Mouse (Mus musculus): ENCODE results near the gene Gm28035. TPM values are rescaled to one million over a fixed set of nuclear protein-coding genes. Genes with fewer than 3 reads are reported as not detected.

Gm28035 gene
- total and polyA plus RNA-seq, 2 experiments from 2014 or later = 0.12 to 13.9 TPM

DNA sequence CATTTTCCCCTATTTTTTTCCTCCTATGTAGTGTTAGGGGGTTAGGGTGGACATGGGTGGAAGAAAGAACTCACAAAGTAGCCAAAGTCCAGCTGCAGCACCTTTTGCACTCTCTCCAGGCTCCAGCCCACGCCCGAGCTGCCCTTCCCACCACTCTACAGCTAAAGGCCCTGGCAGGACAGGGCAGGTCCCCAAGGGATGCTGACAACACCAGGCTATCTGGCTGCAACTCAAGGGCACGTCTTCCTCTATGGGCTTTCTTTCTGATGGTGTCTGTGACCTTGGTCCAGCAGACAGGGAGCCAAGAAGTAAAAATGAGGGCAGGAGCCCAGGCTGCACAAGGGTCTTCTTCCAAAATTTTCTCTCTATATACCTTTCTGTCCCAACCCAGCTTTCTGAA lies 41.3 kb downstream of the Gm28035 start:
- Histone ChIP-seq H3K36me3 (replicated peaks; ENCODE audit: control insufficient read depth, insufficient read depth, low read length) (peaks cover 11% of the 10 kb centered on the region; the same call in 1 of the 2 replicates), H3K27ac (ENCODE audit: low read depth) (no peak overlapping the region), H3K27me3 (ENCODE audit: control insufficient read depth, insufficient read depth, low read length) (no peaks in the 10 kb centered on the region), H3K4me3 (ENCODE audit: low read depth, low read length) (no peak overlapping the region), H3K4me1 (ENCODE audit: control insufficient read depth, insufficient read depth) (peaks cover 9% of the 10 kb centered on the region; the same call in 1 of the 2 replicates), H3K9me3 (replicated peaks; ENCODE audit: control insufficient read depth, low read length) (no peaks in the 10 kb centered on the region), H3K9ac (replicated peaks; ENCODE audit: low read depth, low read length) (no peak overlapping the region), H3K4me2 (ENCODE audit: low read depth, low read length) (no peak overlapping the region)
- ATAC-seq (ENCODE audit: insufficient read depth, low read depth) (no peak), DNase-seq (ENCODE audit: low spot score) (no peak)
- TF ChIP-seq CTCF (IDR thresholded peaks at IDR 0.05; ENCODE audit: low read depth) (no peak), EP300 (IDR thresholded peaks at IDR 0.05; ENCODE audit: low read depth) (no peak)
- 66% methylated on average over 3 of the region's 3 CpGs for WGBS

DNA sequence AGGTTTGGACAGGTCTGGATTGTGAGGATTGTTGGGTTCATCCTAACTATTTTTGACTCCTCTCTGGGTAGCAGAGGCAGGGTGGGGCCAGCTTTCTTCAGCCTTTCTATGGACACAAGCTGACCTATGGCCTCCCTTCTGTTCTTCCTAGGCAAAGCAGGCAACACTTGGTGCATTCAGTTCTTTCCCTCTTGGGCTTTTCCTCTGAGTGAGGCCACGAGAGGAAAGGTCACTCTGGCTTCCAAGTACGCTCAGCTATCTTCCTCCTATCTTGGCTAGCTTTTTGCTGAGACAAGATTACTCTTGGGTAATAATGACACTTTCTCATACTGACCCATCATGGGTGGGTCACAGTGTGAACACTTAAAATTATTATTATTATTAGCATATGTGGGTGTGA lies 42.8 kb downstream of the Gm28035 start:
- peaks cover 9% of the 10 kb centered on the region; the same call in 1 of the 2 replicates for H3K4me1 ChIP-seq (ENCODE audit: control insufficient read depth, insufficient read depth)
- H3K4me3 ChIP-seq (ENCODE audit: low read depth, low read length) = no peak overlapping the region
- TF ChIP-seq EP300 (IDR thresholded peaks at IDR 0.05; ENCODE audit: low read depth) = no peak
- TF ChIP-seq CTCF (IDR thresholded peaks at IDR 0.05; ENCODE audit: low read depth) = no peak
- H3K4me2 ChIP-seq (ENCODE audit: low read depth, low read length) = no peak overlapping the region
- no peak overlapping the region for H3K9ac ChIP-seq (replicated peaks; ENCODE audit: low read depth, low read length)
- ATAC-seq (ENCODE audit: insufficient read depth, low read depth) (no peak), DNase-seq (ENCODE audit: low spot score) (no peak)
- no peak overlapping the region for H3K27ac ChIP-seq (ENCODE audit: low read depth)
- 78% methylated on average over 2 of the region's 2 CpGs for WGBS
- H3K27me3 ChIP-seq (ENCODE audit: control insufficient read depth, insufficient read depth, low read length) = no peaks in the 10 kb centered on the region
- H3K36me3 ChIP-seq (replicated peaks; ENCODE audit: control insufficient read depth, insufficient read depth, low read length) = peaks cover 10% of the 10 kb centered on the region; the same call in 1 of the 2 replicates
- no peaks in the 10 kb centered on the region for H3K9me3 ChIP-seq (replicated peaks; ENCODE audit: control insufficient read depth, low read length)

DNA sequence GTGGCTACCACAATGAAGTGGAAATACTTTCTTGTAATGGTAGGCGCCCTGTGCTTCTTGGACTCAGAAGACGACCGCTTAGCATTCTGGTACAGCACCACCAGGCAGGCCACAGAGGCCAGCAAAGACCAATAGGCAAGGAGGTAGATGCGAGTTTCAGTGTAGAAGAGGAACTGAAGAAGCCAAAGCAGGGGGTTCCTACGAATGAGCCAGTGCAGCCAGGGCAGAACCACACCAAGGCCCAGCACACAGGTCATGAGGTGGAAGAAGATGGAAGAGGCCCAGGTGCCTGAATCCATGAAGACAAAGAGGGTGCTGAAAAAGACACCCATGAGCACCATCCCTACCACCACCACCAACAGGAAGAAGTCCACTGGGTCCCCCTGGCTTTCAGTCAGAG lies 44.6 kb downstream of the Gm28035 start:
- Histone ChIP-seq H3K27me3 (ENCODE audit: control insufficient read depth, insufficient read depth, low read length) (no peaks in the 10 kb centered on the region), H3K36me3 (replicated peaks; ENCODE audit: control insufficient read depth, insufficient read depth, low read length) (peaks cover 7% of the 10 kb centered on the region; the same call in 1 of the 2 replicates), H3K9me3 (replicated peaks; ENCODE audit: control insufficient read depth, low read length) (no peaks in the 10 kb centered on the region), H3K9ac (replicated peaks; ENCODE audit: low read depth, low read length) (no peak overlapping the region), H3K4me2 (ENCODE audit: low read depth, low read length) (peak overlapping the region; percentile 84), H3K4me1 (ENCODE audit: control insufficient read depth, insufficient read depth) (peaks cover 9% of the 10 kb centered on the region; the same call in 1 of the 2 replicates), H3K27ac (ENCODE audit: low read depth) (no peak overlapping the region), H3K4me3 (ENCODE audit: low read depth, low read length) (peak overlapping the region; percentile 84; the same call in 1 of the 2 replicates)
- 91% methylated on average over 5 of the region's 5 CpGs for WGBS
- DNase-seq (ENCODE audit: low spot score) (no peak), ATAC-seq (ENCODE audit: insufficient read depth, low read depth) (no peak)
- TF ChIP-seq CTCF (IDR thresholded peaks at IDR 0.05; ENCODE audit: low read depth) (no peak), EP300 (IDR thresholded peaks at IDR 0.05; ENCODE audit: low read depth) (no peak)

DNA sequence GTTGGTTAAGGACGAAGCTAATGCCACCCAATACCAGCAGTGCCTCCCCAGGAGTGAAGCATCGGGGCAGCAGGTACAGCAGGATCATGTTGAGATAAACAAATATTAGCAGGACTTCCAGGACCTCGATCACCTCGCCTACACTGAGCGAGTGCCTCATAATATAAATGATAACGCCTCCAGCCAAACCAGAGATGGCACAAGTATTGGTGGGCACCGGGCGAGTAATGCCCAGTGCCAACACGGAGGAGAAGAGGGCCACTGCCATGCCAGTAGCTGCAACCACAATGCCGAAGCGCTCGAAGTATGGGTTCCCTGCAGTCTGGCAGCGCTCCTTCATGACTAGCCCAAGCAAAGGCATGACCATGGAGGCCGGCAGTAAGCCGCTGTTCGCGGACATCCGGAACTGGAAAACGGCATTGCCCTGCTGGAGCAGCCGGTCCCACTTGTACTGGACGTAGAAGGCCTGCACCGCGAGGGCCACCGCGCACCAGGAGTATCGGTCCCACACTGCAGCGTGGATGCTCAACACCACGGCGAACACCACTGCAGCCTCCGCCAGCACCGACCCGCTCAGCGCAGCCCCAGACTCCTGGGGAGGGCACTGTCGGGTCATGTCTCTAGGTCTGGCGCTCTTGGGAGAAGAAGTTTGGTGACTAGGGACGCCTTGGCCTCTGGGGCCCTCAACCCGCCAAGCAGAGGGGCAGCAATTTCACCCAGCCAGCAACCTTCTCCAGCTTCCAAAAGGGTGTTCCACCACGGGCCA lies 45.2 kb downstream of the Gm28035 start:
- H3K27me3 ChIP-seq (ENCODE audit: control insufficient read depth, insufficient read depth, low read length) = no peaks in the 10 kb centered on the region
- H3K27ac ChIP-seq (ENCODE audit: low read depth) = peak overlapping the region; percentile 58
- TF ChIP-seq EP300 (IDR thresholded peaks at IDR 0.05; ENCODE audit: low read depth) (no peak), CTCF (IDR thresholded peaks at IDR 0.05; ENCODE audit: low read depth) (no peak)
- H3K9me3 ChIP-seq (replicated peaks; ENCODE audit: control insufficient read depth, low read length) = no peaks in the 10 kb centered on the region
- H3K4me3 ChIP-seq (ENCODE audit: low read depth, low read length) = peak overlapping the region; percentile 84
- peak overlapping the region; percentile 67 for H3K9ac ChIP-seq (replicated peaks; ENCODE audit: low read depth, low read length)
- DNase-seq (ENCODE audit: low spot score) (no peak), ATAC-seq (ENCODE audit: insufficient read depth, low read depth) (peak; percentile 34)
- peak overlapping the region; percentile 84 for H3K4me2 ChIP-seq (ENCODE audit: low read depth, low read length)
- H3K36me3 ChIP-seq (replicated peaks; ENCODE audit: control insufficient read depth, insufficient read depth, low read length) = peaks cover 7% of the 10 kb centered on the region; the same call in 1 of the 2 replicates
- 12% methylated on average over 38 of the region's 38 CpGs for WGBS
- H3K4me1 ChIP-seq (ENCODE audit: control insufficient read depth, insufficient read depth) = peaks cover 9% of the 10 kb centered on the region; the same call in 1 of the 2 replicates

DNA sequence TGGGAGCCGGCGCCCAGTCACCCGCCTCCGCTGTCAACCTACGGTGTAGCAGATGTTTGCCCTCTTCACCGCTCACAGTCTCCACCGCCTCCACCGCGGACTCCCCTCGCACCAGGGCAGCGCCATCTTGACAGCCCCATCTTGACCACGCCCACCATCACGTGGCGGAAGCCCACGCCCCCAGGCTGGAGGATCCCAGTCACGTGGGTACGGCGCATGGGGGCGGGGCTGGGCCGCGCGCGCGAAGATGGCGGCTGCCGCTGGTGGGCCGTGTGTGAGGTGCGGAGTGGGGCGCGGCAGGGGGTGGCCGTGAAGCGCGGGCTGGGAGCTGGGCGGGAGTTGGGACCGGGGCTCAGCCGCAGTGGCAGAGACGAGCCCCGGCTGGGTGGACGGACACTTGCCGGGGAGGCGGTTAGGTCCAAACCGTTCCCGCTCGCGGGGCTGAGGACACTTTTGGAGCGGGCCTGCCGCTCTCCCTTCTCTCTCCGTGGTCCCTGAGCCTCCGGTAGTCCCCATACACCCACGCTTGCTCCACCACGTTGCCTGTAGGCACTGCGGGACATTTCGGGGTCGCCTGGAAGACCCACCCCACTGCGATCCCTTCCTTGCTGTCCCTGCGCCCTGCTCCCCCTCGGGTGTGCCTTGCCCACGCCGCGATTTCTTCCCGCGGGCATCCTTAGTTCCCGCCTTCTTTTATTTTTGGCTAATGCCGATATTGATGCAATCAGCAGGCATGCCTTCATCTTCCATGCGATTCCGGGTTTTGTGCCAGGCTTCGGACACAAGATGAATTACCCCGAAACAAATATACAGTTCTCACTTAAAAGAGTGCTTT lies 46.0 kb downstream of the Gm28035 start, which contains the start of the genes Dolk and Nup188:
Dolk (minus strand) TSS at position 143 of the 835 bp plus-strand sequence.
Nup188 (plus strand) TSS at position 206 of the 835 bp plus-strand sequence.
- peak within 1 kb of the TSS; percentile 84 for H3K4me2 ChIP-seq (ENCODE audit: low read depth, low read length)
- H3K9me3 ChIP-seq (replicated peaks; ENCODE audit: control insufficient read depth, low read length) = no peaks in the 10 kb centered on the region
- ATAC-seq (ENCODE audit: insufficient read depth, low read depth) = peak; percentile 96
- peak within 1 kb of the TSS; percentile 69 for H3K27ac ChIP-seq (ENCODE audit: low read depth)
- H3K4me1 ChIP-seq (ENCODE audit: control insufficient read depth, insufficient read depth) = peaks cover 9% of the 10 kb centered on the region; the same call in 1 of the 2 replicates
- DNase-seq (ENCODE audit: low spot score) = peak; percentile 88
- no peak for TF ChIP-seq CTCF (IDR thresholded peaks at IDR 0.05; ENCODE audit: low read depth)
- TF ChIP-seq EP300 (IDR thresholded peaks at IDR 0.05; ENCODE audit: low read depth) = no peak
- H3K36me3 ChIP-seq (replicated peaks; ENCODE audit: control insufficient read depth, insufficient read depth, low read length) = peaks cover 7% of the 10 kb centered on the region; the same call in 1 of the 2 replicates
- H3K4me3 ChIP-seq (ENCODE audit: low read depth, low read length) = peak within 1 kb of the TSS; percentile 84
- WGBS = under 1% methylated on average over 65 of the region's 68 CpGs
- no peaks in the 10 kb centered on the region for H3K27me3 ChIP-seq (ENCODE audit: control insufficient read depth, insufficient read depth, low read length)
- peak within 1 kb of the TSS; percentile 67 for H3K9ac ChIP-seq (replicated peaks; ENCODE audit: low read depth, low read length)

Data from heart, postnatal 0 days (tissue).